Mouse (Mus musculus): ENCODE data around the gene Plscr3.

Gene Plscr3

DNA sequence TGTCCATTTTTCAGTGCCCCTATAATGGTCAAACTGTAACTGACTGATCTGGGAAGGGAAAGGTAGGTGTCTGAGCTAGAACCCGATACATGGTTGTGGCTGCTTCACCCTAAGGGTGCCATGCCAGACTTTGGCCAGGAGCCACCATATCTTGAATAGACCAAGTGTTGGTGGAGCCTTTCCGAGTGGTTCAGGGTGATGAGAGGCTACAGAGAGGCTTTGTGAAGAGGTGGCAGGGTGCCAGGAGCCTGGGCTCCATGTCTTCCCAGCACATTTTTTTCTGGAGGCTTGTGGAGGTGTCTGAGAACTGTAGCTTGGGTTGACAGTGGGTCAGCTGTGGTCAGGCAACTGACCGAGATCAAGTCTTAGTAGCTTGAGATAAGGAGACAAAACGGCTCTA lies 45.3 kb downstream of the Plscr3 start:
- DNase-seq (ENCODE audit: low spot score in 2 of 2): no peak

DNA sequence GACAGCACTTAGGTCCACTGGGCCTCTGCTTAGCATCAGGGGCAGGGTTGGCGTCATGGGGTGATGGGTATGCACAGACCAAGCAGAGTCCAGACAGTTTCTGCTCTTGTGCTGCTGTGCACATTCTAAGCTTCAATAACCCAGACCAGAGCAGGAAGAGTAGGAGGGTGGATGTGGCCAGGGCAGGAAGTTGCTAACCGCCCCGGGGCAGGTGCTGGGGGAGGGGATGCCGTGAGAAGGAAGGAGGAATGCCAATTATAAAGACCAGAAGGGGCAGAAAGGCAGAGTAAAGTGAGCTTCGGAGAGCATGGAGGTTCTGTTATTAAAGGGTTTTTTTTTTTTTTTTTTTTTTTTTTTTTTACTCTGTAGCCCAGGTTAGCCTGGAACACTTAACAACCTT lies 48.5 kb downstream of the Plscr3 start:
- DNase-seq (ENCODE audit: low spot score in 2 of 2): no peak

- no peak for DNase-seq (ENCODE audit: low spot score in 2 of 2)
These were observed 49.1 kb downstream of the Plscr3 start, which contains the start of gene Acap1 for GRCm38 (mm10) chr11:69895291-69895690. Acap1 (minus strand) TSS chr11:69895539.

GRCm38 (mm10) chr11:69899870-69900269 lies 53.7 kb downstream of the Plscr3 start:
- no peak for DNase-seq (ENCODE audit: low spot score in 2 of 2)

GRCm38 (mm10) chr11:69900471-69901405 lies 54.6 kb downstream of the Plscr3 start, which contains the start of the genes 2810408A11Rik and Neurl4:
2810408A11Rik (minus strand) TSS chr11:69900987.
Neurl4 (plus strand) TSS chr11:69901072.
- peak; percentile 82 to 87 for DNase-seq (ENCODE audit: low spot score in 2 of 2)

GRCm38 (mm10) chr11:69901406-69901846 lies 55.2 kb downstream of the Plscr3 start:
- DNase-seq (ENCODE audit: low spot score in 2 of 2): peak; percentile 98
